Mouse (Mus musculus): ENCODE data around the gene Olfml2b. TPM values are rescaled to one million over a fixed set of nuclear protein-coding genes. Genes with fewer than 3 reads are reported as not detected.

Olfml2b gene
- polyA plus RNA-seq, 1 experiment from 2014 or later, result 11.6 TPM

DNA sequence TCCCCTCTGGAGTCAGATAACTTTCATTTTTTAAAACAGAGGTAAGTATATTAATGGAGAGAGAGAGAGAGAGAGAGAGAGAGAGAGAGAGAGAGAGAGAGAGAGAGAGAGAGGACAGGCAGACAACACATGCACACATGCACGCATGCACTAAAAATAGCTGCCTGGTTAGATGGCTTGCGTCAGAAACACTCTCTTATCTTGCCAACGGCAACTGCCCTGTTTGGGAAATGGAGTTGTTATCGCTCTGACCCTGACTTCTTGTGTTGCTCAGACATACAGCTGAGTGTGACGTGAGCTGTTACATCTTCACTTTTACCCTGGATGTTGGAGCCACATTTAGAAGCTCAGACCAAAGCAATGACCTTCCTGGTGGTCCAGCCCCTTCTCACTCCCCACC, 21.4 kb upstream of the Olfml2b start:
- H3K27me3 ChIP-seq (ENCODE audit: insufficient read depth, low read length), result no peaks in the 10 kb centered on the region
- H3K4me2 ChIP-seq (ENCODE audit: low read length), result no peak overlapping the region
- H3K9ac ChIP-seq (ENCODE audit: low read depth, low read length), result no peak overlapping the region
- no peak for TF ChIP-seq CTCF (IDR thresholded peaks at IDR 0.05; ENCODE audit: low read depth)
- H3K9me3 ChIP-seq (replicated peaks; ENCODE audit: low read length), result no peaks in the 10 kb centered on the region
- H3K4me1 ChIP-seq (replicated peaks; ENCODE audit: insufficient read depth, low read length), result no peaks in the 10 kb centered on the region
- H3K27ac ChIP-seq, result no peak overlapping the region
- H3K4me3 ChIP-seq (replicated peaks; ENCODE audit: low read depth, low read length), result no peak overlapping the region
- WGBS, result 68% methylated on average over 5 of the region's 5 CpGs
- no peak for DNase-seq (ENCODE audit: low spot score)
- no peaks in the 10 kb centered on the region for H3K36me3 ChIP-seq (ENCODE audit: insufficient read depth, low read length)
- no peak for ATAC-seq (replicated peaks; ENCODE audit: low FRiP score, low read depth)

GRCm38 (mm10) chr1:170623432-170623831, 20.9 kb upstream of the Olfml2b start:
- WGBS, result 100% methylated on average over 1 of the region's 1 CpGs
- Histone ChIP-seq H3K36me3 (ENCODE audit: insufficient read depth, low read length) (no peaks in the 10 kb centered on the region), H3K9me3 (replicated peaks; ENCODE audit: low read length) (no peaks in the 10 kb centered on the region), H3K27me3 (ENCODE audit: insufficient read depth, low read length) (no peaks in the 10 kb centered on the region), H3K4me2 (ENCODE audit: low read length) (no peak overlapping the region), H3K4me3 (replicated peaks; ENCODE audit: low read depth, low read length) (no peak overlapping the region), H3K9ac (ENCODE audit: low read depth, low read length) (no peak overlapping the region), H3K27ac (no peak overlapping the region), H3K4me1 (replicated peaks; ENCODE audit: insufficient read depth, low read length) (no peaks in the 10 kb centered on the region)
- DNase-seq (ENCODE audit: low spot score) (no peak), ATAC-seq (replicated peaks; ENCODE audit: low FRiP score, low read depth) (no peak)
- TF ChIP-seq CTCF (IDR thresholded peaks at IDR 0.05; ENCODE audit: low read depth), result no peak

DNA sequence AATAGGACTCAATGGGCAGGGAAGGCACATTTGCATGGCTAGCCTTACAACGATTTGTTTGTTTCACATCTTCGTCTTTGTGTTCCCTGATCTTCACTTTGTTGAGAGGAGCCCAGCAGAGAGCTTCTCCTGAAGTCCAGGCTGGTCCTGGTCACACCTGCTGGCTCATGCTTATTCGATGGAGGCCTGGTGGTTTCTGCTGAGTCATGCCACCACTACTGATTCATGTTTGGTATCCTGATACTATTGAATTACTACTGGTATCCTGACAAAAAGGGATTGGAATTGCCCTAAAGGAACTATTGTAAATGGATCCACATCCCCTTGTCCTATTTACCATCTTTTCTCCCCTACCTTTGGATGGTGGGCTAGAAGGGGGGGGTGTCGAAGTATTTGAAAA, 13.8 kb upstream of the Olfml2b start:
- Histone ChIP-seq H3K36me3 (ENCODE audit: insufficient read depth, low read length) (no peaks in the 10 kb centered on the region), H3K27me3 (ENCODE audit: insufficient read depth, low read length) (no peaks in the 10 kb centered on the region), H3K9ac (ENCODE audit: low read depth, low read length) (no peak overlapping the region), H3K4me1 (replicated peaks; ENCODE audit: insufficient read depth, low read length) (no peaks in the 10 kb centered on the region), H3K27ac (no peak overlapping the region), H3K9me3 (replicated peaks; ENCODE audit: low read length) (no peaks in the 10 kb centered on the region), H3K4me2 (ENCODE audit: low read length) (no peak overlapping the region), H3K4me3 (replicated peaks; ENCODE audit: low read depth, low read length) (no peak overlapping the region)
- TF ChIP-seq CTCF (IDR thresholded peaks at IDR 0.05; ENCODE audit: low read depth), result no peak
- ATAC-seq (replicated peaks; ENCODE audit: low FRiP score, low read depth) (no peak), DNase-seq (ENCODE audit: low spot score) (no peak)
- WGBS, result 85% methylated on average over 4 of the region's 4 CpGs

GRCm38 (mm10) chr1:170631571-170631970, 12.8 kb upstream of the Olfml2b start:
- DNase-seq (ENCODE audit: low spot score), result no peak
- no peak for ATAC-seq (replicated peaks; ENCODE audit: low FRiP score, low read depth)

GRCm38 (mm10) chr1:170632385-170632784, 11.9 kb upstream of the Olfml2b start:
- H3K27ac ChIP-seq, result no peak overlapping the region
- H3K4me1 ChIP-seq (replicated peaks; ENCODE audit: insufficient read depth, low read length), result no peaks in the 10 kb centered on the region
- H3K36me3 ChIP-seq (ENCODE audit: insufficient read depth, low read length), result no peaks in the 10 kb centered on the region

More at GRCm38 (mm10) chr1:170631571-170631970, 12.8 kb upstream of the Olfml2b start:
- 94% methylated on average over 5 of the region's 5 CpGs for WGBS
- Histone ChIP-seq H3K36me3 (ENCODE audit: insufficient read depth, low read length) (no peaks in the 10 kb centered on the region), H3K4me1 (replicated peaks; ENCODE audit: insufficient read depth, low read length) (no peaks in the 10 kb centered on the region), H3K27ac (no peak overlapping the region), H3K4me2 (ENCODE audit: low read length) (no peak overlapping the region), H3K9ac (ENCODE audit: low read depth, low read length) (no peak overlapping the region), H3K27me3 (ENCODE audit: insufficient read depth, low read length) (no peaks in the 10 kb centered on the region), H3K4me3 (replicated peaks; ENCODE audit: low read depth, low read length) (no peak overlapping the region), H3K9me3 (replicated peaks; ENCODE audit: low read length) (no peaks in the 10 kb centered on the region)
- TF ChIP-seq CTCF (IDR thresholded peaks at IDR 0.05; ENCODE audit: low read depth), result no peak

GRCm38 (mm10) chr1:170632856-170633255, 11.5 kb upstream of the Olfml2b start:
- Histone ChIP-seq H3K4me3 (replicated peaks; ENCODE audit: low read depth, low read length) (no peak overlapping the region), H3K36me3 (ENCODE audit: insufficient read depth, low read length) (no peaks in the 10 kb centered on the region), H3K9ac (ENCODE audit: low read depth, low read length) (no peak overlapping the region), H3K9me3 (replicated peaks; ENCODE audit: low read length) (no peaks in the 10 kb centered on the region), H3K27ac (no peak overlapping the region), H3K4me1 (replicated peaks; ENCODE audit: insufficient read depth, low read length) (no peaks in the 10 kb centered on the region), H3K4me2 (ENCODE audit: low read length) (no peak overlapping the region), H3K27me3 (ENCODE audit: insufficient read depth, low read length) (no peaks in the 10 kb centered on the region)
- no peak for DNase-seq (ENCODE audit: low spot score)
- 71% methylated on average over 4 of the region's 4 CpGs for WGBS
- TF ChIP-seq CTCF (IDR thresholded peaks at IDR 0.05; ENCODE audit: low read depth), result no peak
- ATAC-seq (replicated peaks; ENCODE audit: low FRiP score, low read depth), result no peak

More at GRCm38 (mm10) chr1:170632385-170632784, 11.9 kb upstream of the Olfml2b start:
- DNase-seq (ENCODE audit: low spot score) (peak; percentile 92), ATAC-seq (replicated peaks; ENCODE audit: low FRiP score, low read depth) (no peak; the same call in 1 of the 2 replicates)
- 7% methylated on average over 3 of the region's 3 CpGs for WGBS
- Histone ChIP-seq H3K4me2 (ENCODE audit: low read length) (no peak overlapping the region), H3K4me3 (replicated peaks; ENCODE audit: low read depth, low read length) (no peak overlapping the region), H3K9ac (ENCODE audit: low read depth, low read length) (no peak overlapping the region), H3K27me3 (ENCODE audit: insufficient read depth, low read length) (no peaks in the 10 kb centered on the region), H3K9me3 (replicated peaks; ENCODE audit: low read length) (no peaks in the 10 kb centered on the region)
- TF ChIP-seq CTCF (IDR thresholded peaks at IDR 0.05; ENCODE audit: low read depth), result peak; percentile 100

DNA sequence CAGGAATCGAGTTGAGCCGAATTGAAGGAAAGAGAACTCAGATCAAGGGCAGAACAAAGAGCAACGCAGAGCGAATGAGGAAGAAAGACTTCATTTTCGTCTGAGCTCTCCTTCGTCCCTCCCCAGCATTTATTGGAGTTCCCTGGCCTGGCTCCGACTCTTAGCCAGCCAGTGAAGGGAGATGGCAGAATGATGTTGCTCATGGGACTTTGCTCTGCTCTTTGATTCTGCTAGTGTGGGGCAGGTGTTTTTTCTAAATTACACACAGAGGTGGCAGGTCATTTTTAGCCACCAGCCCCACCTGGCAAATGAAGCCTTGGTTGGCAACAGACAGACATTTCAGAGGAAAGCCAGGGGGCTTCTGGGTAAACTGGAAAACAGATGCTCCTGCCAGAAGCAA, 5.4 kb upstream of the Olfml2b start:
- no peaks in the 10 kb centered on the region for H3K9me3 ChIP-seq (replicated peaks; ENCODE audit: low read length)
- WGBS, result 77% methylated on average over 7 of the region's 7 CpGs
- ATAC-seq (replicated peaks; ENCODE audit: low FRiP score, low read depth), result no peak
- no peak overlapping the region for H3K4me3 ChIP-seq (replicated peaks; ENCODE audit: low read depth, low read length)
- H3K36me3 ChIP-seq (ENCODE audit: insufficient read depth, low read length), result no peaks in the 10 kb centered on the region
- no peaks in the 10 kb centered on the region for H3K27me3 ChIP-seq (ENCODE audit: insufficient read depth, low read length)
- DNase-seq (ENCODE audit: low spot score), result no peak
- no peak overlapping the region for H3K9ac ChIP-seq (ENCODE audit: low read depth, low read length)
- no peak overlapping the region for H3K27ac ChIP-seq
- TF ChIP-seq CTCF (IDR thresholded peaks at IDR 0.05; ENCODE audit: low read depth), result no peak
- H3K4me2 ChIP-seq (ENCODE audit: low read length), result no peak overlapping the region
- H3K4me1 ChIP-seq (replicated peaks; ENCODE audit: insufficient read depth, low read length), result no peaks in the 10 kb centered on the region; the same call in 1 of the 2 replicates
